Mouse (Mus musculus) ES-Bruce4 (cell line): Measurements from ENCODE around the gene Sh2d4b.

Experiments used
- CTCF ChIP-seq: IDR thresholded peaks from one replicate; pipeline ENCODE4 v1.8.1; 2011; ENCODE audit warnings: low read depth, low read length
- POLR2A ChIP-seq: IDR thresholded peaks from one replicate; pipeline ENCODE4 v1.8.1; 2011; ENCODE audit warnings: low read length; ENCODE audit not compliant: insufficient read depth

DNA sequence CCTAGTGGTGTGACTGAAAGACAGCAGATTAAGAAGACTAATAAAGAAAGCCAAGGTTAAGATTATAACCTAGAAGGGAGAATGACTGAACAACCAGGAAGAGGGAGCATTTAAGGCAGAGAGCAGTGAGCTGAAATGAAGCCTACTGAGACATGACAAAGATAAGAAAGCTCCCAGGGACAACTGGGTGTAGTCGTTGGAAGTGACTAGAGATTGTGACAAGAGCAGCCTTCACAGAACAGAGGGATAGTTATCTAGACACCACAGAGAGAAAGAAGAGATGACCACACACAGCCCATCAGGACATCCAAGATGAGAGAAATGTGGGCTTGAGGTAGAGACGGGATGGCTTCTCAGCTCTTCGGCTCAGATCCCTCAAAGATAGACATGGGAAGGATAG lies 29.4 kb downstream of the Sh2d4b start:
- no peak for TF ChIP-seq POLR2A
- TF ChIP-seq CTCF = no peak
